Mouse (Mus musculus): ENCODE results near the gene Pxdc1.

Gene Pxdc1

DNA sequence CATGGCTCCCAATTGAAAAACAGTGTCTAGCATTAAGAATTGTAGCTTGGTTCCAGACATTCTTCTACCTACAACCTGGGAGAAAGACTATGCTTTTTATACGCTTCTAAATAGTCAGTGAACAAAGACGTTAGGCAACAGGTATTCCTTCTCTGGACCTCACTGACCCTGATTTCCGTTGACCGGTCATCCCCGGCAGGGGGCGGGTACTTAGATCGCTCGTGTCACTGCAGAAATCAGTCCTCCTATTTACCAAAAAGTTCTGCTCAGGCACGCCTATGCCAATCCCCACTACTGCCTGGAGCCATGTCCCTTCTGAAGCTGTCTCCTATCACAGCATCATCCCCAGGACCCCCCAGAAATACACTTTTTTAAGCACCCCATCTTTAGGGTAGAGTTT is at the start of gene Pxdc1:
Pxdc1 (minus strand) TSS at position 96 of the 400 bp plus-strand sequence.
- DNase-seq (ENCODE audit: extremely low read depth, low read depth), result no peak

DNA sequence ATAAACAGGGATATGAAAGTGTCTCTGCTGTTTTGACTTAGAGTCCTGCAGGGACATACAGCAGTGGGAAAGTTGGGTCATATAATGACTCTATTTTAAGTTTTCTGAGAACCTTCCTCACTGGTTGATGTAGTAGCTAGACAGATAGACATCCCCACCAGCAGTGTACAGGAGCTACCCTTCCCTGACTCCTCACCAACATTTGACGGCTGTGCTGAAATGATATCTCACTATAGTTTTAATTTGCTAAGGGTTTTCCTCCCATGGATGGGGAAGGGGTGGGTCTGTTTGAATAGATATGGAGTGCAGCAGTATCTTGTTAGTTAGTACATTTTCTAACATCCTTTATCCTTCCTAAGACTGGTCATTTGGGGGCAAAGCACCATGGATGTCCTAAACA is 47.3 kb upstream of the Pxdc1 start:
- peak; percentile 71 for DNase-seq (ENCODE audit: extremely low read depth, low read depth)

DNA sequence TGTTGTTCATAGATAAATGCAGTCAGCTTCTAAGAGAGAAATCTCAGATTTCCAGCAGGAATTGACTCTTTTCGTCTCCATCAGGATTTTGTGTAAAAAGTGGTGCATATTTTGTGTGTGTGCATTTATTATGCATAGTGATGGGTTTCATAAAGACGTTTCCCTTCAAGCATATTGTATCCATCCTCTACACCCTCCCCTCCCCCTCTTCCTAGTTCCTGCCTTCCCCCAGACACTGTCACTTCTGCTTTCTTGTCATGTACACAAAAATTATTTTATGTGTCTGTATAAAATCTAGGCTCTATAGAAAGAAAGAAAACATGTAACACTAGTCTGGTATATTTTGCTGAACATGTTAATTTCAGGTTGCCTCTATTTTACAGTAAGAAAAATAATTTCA is 46.8 kb upstream of the Pxdc1 start:
- DNase-seq (ENCODE audit: extremely low read depth, low read depth), result peak; percentile 40

DNA sequence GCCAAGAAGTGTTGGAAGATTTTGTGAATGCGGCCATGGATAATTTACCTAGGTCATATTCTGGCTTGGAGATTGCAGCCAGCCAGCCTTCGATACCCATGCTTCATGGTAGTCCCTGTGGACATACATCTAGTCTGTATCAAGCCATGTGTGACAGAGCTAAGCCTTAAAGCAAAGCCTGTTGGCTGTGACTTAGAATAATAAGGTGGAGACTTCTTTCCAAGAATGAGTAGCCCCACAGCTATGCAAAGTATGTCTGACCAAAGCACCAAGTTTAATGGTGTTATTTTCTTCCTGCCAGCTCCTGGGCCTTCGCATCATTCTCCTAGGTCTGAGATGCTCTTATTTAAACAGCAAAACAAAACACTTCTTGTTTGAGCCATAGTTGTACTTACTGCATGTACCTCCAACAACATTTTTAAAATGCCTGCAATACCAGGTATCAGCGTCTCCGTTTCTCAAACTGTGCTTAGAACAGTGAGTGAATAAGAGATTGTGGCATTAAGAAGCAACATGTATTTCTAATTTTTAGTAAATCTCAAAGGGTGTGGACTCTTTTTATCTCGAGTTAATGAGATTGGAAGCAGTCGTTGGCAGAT is 43.5 kb upstream of the Pxdc1 start:
- DNase-seq (ENCODE audit: extremely low read depth, low read depth), result no peak

DNA sequence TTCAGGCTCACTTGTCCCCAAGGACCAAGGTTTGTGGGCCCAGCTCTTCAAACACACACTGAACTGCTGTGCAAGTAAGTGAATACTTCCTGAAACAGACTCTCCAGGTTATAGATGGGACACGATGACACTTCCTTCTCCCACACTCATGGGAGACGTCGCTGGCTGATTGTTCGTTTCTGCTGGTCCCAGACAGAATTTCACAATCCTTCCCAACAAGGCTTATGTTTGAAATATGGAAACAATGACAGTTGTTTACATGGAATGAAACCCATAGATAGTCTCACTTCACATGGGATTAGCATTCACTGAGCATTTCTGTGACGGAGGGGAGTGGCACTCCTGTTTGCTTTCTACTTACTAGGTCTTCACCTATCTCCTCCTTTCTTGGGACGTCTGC is 39.8 kb upstream of the Pxdc1 start:
- no peak for DNase-seq (ENCODE audit: extremely low read depth, low read depth)

DNA sequence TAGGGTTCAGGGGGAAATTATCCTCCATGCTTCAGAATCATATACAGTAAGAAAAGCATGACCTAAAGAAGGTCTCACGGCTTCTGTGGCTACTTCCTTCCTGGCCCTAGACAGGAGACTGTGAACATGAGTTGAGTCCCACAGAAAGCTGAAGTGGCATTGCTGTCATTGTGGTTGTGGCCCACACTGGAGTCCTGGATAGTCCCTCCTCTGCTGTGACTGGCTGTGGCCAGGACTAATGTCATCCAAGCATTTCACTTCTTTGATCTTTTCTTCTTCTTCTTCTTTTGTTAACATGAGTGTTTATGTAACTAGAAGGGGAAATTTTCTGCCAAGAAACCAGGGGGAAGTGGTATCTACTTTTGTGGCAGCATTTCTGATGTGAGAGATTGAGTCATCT is 37.8 kb upstream of the Pxdc1 start:
- DNase-seq (ENCODE audit: extremely low read depth, low read depth), result no peak

DNA sequence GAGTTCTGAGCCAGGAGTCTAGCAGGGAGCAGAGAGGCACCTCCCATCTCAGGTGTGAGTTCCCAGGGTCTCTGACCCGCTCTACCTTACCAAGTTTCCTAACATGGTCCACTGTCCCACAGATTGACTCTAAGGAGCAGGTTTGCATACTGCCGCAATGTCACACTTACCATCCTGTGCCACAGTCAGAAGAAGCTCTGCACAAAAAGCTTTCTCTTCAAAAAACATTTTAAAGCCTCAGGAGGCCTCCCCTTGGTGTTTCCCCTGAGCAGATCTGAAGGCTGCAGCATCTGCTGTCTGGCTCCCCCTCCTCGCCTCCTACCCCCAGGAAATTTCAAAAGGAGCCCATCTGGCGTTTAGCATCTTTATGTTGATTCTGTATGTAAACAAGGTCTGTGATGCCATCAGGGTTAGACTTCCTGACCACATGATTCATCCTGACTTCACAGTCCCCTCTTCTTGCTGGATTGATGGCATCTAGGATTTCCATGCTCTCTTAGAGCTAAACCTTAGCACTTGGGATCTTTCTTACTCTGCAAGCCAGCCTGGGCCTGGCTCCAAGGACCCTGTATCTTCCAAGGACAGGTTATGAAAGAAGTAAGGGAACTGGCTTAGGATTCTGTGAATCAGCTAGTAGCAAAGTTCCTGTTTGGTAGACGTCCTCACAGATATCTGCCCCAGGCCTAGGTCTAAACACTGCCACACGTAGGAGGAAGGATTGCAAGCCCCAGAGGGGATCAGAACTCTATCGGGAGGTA is 31.9 kb upstream of the Pxdc1 start:
- no peak for DNase-seq (ENCODE audit: extremely low read depth, low read depth)

DNA sequence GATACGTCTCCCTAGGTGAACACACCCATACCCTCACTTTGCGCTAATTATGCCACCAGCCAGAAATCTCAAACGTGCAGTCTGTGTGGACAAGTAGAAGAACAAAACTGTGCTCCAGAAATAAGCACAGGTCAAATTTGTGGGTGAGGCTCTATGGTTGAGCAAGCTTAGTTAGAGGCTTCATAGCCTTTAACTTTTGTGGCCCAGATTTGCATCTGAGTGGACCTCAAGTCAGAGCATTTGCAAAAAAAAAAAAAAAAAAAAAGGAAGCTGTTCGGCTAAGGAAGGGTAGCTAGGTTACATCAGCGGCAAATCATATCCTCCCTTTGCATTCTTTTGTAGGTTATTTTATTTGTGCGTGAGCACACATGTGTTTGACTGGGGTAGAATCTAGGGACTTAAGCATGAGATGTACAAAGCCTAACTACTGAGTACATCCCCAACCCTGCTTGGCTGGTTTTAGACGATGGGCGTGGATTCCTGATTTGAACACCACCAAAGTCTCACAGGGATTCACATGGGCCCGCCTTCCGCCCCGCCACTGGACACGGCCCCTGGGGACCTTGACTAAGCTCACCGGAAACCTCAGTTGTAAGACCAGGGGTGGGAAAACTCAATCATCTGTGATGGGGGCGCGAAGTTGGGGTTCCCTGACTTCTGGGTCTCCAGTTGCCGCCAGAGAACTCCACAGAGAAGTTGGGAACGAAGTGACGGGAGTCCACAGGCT is 30.6 kb upstream of the Pxdc1 start:
- DNase-seq (ENCODE audit: extremely low read depth, low read depth), result no peak

DNA sequence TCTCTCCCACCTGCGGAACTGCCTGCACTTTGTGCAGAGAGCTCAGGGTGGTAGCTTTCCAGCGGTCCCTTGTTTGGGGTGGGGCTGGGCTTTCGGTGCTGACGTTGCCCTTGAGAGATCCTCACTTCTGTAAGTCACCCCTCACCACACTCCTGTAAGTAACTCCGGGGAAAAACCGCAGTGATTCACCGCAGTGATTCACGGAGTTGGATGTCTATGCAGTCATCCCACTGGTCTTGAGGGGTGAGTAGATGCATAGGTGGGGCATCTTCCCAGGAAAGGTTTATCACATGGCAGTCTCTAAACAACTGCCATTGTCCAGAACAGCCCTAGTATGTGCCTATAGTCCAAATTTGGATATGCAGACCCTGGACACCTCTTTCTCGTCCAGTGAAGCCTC is 30.0 kb upstream of the Pxdc1 start:
- DNase-seq (ENCODE audit: extremely low read depth, low read depth), result no peak

DNA sequence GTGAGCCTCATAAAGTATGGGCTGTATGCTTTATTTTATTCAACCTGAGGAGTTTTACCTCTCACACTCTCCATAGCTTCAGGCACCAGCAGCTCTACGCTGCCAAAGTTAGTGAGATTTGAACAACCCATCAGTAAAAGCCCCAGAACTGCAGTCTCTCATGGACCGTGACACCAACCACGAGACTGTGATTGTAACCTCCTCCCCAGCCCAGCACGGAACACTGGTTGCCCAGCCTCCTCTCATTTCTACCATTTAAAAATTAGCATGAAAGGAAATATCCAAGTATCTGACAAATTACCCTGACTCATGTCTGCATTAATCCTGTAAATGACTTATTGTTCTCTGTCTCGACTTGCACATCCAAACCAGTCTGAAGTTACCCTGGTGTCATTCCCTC is 23.2 kb upstream of the Pxdc1 start:
- no peak for DNase-seq (ENCODE audit: extremely low read depth, low read depth)

DNA sequence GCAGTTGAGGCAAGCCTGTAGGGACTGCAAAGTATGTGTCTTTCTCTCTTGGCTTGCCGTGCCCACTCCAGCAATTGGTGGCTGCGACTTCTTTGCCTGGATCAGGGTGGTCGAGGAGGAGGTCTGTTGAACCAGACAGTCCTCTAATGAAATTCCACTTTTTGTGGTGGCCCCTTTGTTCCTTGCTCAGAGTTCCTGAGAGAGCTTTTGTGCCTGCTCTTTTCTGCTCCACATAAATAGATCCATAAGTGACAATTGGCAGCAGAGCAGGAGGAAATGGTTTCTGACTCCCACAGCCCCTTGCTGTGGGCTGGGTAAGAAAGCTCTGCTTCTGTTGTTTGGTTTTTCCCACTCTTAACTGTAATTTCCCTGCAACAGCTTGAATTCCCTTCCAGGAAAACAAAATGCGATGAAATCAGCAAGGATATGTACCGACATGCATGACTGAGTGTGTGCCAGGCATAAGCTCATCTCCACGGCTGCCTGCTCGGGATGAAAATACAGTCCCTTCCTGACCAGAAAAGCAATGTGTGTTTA is 22.6 kb upstream of the Pxdc1 start:
- no peak for DNase-seq (ENCODE audit: extremely low read depth, low read depth)

DNA sequence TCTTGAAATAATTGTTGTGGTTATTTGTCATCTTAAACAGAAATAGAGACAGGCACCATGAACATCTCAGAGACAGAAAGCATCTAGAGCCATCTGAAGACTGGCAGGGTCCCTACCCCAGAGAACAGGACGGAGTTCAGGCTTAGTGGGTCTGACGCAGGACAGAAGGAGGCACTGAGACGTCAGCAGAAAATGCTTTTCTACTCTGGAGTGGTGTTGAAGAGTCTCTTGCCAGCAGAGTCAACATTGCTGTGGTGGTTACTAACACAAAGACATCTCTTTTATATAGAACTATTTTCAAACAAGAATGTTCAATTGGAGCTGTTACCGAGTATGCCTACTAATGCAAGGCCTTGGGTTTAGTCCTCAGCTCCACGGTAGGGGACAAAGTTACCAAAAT is 20.1 kb upstream of the Pxdc1 start:
- DNase-seq (ENCODE audit: extremely low read depth, low read depth), result no peak

DNA sequence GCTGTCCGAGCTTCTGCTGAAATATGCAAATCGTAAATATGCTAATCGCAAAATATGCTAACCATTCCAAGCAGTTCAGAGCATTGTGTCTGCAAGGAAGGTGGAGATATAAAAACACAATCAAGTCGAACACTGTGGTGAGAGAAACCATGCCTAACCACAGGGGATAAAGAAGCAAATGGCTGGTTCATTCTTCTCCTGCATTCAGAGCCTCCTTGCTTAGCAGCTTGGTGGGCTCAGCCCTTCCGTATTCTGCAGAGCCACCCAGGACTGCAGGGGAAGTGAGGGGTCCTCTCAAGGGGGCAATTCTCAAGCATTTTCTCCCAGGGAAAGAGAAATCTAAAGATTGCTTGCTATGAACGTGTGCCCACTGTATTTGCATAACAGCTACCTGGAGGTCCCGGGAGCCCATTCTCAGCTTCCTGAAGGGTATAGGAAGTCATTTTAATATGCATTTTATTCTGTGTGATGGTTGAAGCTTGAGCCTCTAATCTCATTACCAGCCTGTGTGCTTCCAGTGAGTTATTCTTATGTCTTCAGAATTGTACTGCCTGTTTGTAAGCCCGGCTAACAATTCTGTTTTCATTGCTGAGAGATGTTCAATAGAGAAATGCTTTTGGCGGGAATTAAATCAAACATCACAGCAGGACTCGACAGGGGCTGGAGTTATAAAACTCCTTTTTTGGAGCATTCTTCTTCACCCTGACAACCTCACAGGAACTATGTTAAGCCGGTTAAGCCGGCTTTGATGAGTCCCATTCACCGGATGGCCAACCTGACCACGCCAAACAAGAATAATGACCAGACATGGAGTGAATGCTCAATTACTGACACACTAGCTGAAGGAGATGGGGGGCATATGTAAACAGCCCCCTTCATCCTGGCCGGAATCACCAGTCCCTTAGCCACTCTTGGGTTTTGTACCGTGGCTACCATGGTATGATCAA is 16.9 kb upstream of the Pxdc1 start:
- DNase-seq (ENCODE audit: extremely low read depth, low read depth), result no peak

DNA sequence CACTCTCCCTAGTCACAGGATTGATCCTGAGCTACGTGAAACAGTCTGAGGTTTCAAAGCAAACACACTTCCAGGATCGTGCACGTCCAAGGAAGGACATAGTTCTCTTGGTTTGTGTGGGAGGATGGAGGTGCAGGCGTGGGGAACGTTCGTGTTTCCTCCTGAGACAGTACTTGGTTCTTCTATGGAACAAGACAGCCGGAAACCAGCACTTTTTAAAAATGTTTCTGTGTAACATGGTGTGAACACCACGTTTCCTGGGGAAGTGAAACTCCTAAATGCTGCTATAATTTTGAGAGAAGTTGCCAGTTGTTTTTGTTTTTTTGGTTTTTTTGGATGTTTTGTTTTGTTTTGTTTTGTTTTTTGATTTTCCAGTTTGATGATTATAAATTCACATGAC is 13.9 kb upstream of the Pxdc1 start:
- DNase-seq (ENCODE audit: extremely low read depth, low read depth), result no peak

DNA sequence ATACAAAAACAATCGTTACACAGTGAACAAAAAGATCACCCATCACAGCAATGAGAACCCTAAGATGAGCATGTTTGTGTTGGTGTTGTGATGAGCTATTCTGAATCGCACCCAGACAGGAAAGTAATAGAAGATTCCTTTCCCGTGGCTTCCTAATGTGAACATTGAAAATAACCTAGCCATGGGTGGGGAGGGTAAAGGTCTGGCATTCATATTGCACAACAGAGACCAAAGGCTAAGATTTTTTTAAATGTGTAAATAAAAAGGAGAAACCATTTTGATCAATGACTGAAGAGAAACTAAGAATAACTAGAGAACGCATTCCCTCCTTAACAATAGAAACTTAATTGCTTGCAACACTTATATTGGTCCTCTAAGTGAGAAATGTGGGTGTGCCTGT is 11.8 kb upstream of the Pxdc1 start:
- no peak for DNase-seq (ENCODE audit: extremely low read depth, low read depth)

DNA sequence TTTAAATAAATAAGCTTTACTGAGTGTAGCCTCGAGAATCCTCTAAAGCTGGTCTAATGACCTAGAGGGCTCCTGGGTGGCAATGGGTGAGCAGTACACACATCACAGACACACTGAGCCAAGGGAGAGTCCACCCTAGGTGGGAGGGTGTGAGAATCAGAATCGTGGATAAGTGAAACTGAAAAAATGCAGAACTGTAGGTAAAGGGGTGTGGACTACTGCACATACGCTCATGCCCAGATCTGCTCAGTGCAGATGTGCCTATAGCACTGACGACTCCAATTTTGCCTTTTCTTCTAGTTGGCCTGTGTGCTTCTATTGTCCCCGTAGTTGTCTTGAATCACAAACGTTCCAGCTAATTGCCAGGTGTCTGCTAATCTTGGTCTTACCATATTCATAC is 10.5 kb upstream of the Pxdc1 start:
- no peak for DNase-seq (ENCODE audit: extremely low read depth, low read depth)

DNA sequence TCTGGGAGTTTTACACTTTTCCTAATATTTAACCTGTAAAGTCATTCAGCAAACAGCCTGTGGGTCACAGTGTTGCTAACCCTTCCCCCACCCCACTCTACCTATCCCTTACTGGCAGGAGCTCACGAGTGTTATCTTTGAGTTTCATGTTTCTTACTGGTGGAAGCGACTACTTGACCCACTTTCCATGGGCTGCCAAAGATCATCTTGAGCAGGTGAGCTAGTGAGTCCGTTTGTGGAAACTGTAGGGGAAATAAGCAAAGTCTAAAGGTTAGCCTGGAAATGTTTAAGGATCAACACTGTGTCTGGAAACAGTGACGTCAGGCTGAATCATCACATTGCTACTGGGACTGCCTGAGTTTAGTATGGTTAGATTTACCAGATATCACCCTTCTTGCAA is 6.2 kb upstream of the Pxdc1 start:
- DNase-seq (ENCODE audit: extremely low read depth, low read depth), result no peak

DNA sequence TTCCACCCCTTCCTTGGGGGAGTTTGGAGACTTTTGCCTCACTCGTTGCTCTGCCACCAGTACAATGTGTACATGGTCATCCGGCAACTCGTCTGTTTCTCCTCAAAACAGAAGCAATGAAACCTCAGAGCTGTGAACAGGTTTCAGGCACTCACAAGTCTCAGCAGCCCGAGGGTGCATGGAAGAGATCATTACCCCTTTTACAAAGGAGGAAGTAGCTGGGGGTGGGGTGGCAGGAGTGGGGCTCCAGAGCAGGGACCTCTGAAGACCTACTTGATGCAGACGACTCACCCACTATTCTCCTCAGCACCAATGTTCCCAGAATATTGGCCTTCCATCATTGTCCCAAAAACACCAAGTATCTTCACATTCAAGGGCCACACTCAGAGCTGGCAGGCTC is 3.1 kb upstream of the Pxdc1 start:
- no peak for DNase-seq (ENCODE audit: extremely low read depth, low read depth)

DNA sequence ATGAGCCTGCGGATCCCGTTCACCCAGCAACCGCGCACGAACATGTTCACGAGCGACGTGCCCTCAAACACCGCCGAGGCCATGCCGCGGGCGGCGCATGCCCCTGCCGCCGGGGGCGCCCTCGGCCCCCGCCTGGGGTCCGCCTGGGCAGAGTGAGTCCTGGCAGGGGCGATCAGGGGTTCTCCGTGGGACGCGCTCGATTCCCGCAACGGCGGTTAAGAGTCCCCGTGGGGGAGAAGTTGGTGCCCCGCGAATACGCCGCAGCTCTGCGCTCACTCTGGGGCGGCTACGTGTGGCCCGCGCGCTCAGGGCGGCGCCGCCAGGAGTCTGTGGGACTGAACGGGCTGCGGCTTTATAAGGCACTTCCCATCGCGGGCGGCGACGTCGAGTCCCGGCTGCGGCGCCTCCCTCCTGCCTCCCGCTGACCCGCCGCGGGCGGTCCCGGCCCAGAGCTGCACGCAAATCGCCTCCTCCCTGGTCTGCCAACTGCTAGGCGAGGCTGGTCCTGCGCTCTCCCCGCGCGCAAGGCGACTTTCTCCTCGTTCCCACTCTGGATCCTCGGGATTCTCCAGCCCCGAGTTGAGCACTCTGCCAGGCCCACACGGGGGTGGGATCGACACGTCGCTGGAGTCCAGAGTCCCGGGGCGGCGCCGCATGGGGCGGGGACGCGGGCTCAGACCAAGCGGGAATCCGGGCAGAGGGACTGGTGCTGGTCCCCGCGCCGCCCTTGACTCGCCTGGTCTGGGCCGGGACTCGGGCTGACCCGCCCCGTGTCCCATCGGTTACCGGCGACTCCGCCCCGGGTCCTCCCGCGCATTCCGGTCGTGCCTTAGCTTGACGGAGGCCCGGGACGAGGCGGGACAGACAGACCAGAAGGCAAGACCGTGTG is 689 bp downstream of the Pxdc1 start:
- DNase-seq (ENCODE audit: extremely low read depth, low read depth), result no peak

DNA sequence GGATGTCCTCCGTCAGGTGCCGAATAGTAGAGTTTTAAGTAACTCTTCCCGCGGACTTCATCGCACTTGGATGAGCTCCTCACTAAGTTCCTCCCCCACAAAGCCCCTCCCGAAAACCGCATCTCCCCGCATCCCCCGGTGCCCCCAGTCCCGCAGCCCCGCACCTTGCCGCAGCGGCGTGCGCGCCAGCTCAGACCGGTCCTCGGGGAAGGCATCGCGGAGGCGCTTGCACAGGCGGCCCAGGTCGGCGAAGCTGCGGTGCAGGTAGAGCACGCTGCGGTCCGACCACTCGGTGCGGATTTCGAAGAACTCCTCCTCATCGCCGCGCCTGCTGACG is 1.3 kb downstream of the Pxdc1 start:
- DNase-seq (ENCODE audit: extremely low read depth, low read depth), result no peak

Data from MEL-GATA-1-ER (cell line).